Mouse (Mus musculus) G1E (cell line): ENCODE results near the gene Top2a.

ENCODE experiments used
- CTCF ChIP-seq: IDR thresholded peaks from 2 replicates; pipeline ENCODE4 v1.5.1; 2012; ENCODE audit warnings: low read depth, low read length, inconsistent platforms, mixed read lengths
- GATA2 ChIP-seq: IDR thresholded peaks from 2 replicates; pipeline ENCODE4 v1.6.1; 2012; ENCODE audit warnings: low read depth, low read length, inconsistent platforms, borderline replicate concordance
- POLR2AphosphoS5 ChIP-seq: IDR thresholded peaks from 2 replicates; pipeline ENCODE4 v1.6.1; 2012; ENCODE audit warnings: low read depth, low read length, inconsistent platforms; ENCODE audit not compliant: insufficient replicate concordance

- no peak for TF ChIP-seq POLR2AphosphoS5
- TF ChIP-seq CTCF, result no peak
- no peak for TF ChIP-seq GATA2
Observed at GRCm38 (mm10) chr11:98949958-98950460, 74.0 kb downstream of the Top2a start.
